Mouse (Mus musculus) liver, embryonic 12.5 days (tissue): ENCODE measurements at regions not wholly inside any gene's neighbourhood (a gene's known extent, or its start where the extent isn't known, plus 50 kb on each side); places are given as distances from the start of the nearest gene placed in this dataset.

Source experiments
- ATAC-seq: fragments of 200-750 bp; cut with Nextera tagmentation; 2 replicates; pipeline ENCODE4 v1.8.0; 2017; ENCODE audit warnings: moderate number of reproducible peaks, mild to moderate bottlenecking, moderate library complexity
- H3K27ac ChIP-seq: fragments of 300-500 bp; sonication (generic); 2 replicates; pipeline ENCODE4 v1.5.1; 2016; ENCODE audit warnings: mild to moderate bottlenecking
- H3K27me3 ChIP-seq: fragments of 300-500 bp; sonication (generic); replicated peaks from 2 replicates; pipeline ENCODE4 v1.6.1; 2016; ENCODE audit warnings: mild to moderate bottlenecking, moderate library complexity
- H3K36me3 ChIP-seq: fragments of 300-500 bp; sonication (generic); 2 replicates; pipeline ENCODE4 v1.6.1; 2016; ENCODE audit warnings: mild to moderate bottlenecking, moderate library complexity
- H3K4me1 ChIP-seq: fragments of 300-500 bp; sonication (generic); 2 replicates; pipeline ENCODE4 v1.6.1; 2016
- H3K4me2 ChIP-seq: fragments of 300-500 bp; sonication (generic); 2 replicates; pipeline ENCODE4 v1.6.1; 2016; ENCODE audit warnings: mild to moderate bottlenecking, moderate library complexity
- H3K4me3 ChIP-seq: fragments of 300-500 bp; sonication (generic); 2 replicates; pipeline ENCODE4 v1.5.1; 2016; ENCODE audit warnings: mild to moderate bottlenecking, moderate library complexity
- H3K9ac ChIP-seq: fragments of 300-500 bp; sonication (generic); 2 replicates; pipeline ENCODE4 v1.6.1; 2016; ENCODE audit warnings: mild to moderate bottlenecking, moderate library complexity
- H3K9me3 ChIP-seq: fragments of 300-500 bp; sonication (generic); replicated peaks from 2 replicates; pipeline ENCODE4 v1.6.1; 2016; ENCODE audit warnings: mild to moderate bottlenecking, moderate library complexity
- WGBS: fragments of 180-500 bp; shearing (Covaris S2); methylation state at CpG from one replicate; pipeline ENCODE4 v1.1.7; 2016; ENCODE audit not compliant: insufficient replicate concordance; 5-methylcytosine and 5-hydroxymethylcytosine counted together

- Histone ChIP-seq H3K4me3 (no peak overlapping the region), H3K9me3 (no peaks in the 10 kb centered on the region; the same call in 1 of the 2 replicates), H3K9ac (no peak overlapping the region), H3K27ac (no peak overlapping the region), H3K4me2 (no peak overlapping the region), H3K36me3 (no peaks in the 10 kb centered on the region), H3K27me3 (no peaks in the 10 kb centered on the region), H3K4me1 (no peaks in the 10 kb centered on the region)
- WGBS = 24% methylated on average over 3 of the region's 3 CpGs
- ATAC-seq = no peak
Measured at GRCm38 (mm10) chr8:26380668-26381067, 261.3 kb downstream of the Gm45692 start.

DNA sequence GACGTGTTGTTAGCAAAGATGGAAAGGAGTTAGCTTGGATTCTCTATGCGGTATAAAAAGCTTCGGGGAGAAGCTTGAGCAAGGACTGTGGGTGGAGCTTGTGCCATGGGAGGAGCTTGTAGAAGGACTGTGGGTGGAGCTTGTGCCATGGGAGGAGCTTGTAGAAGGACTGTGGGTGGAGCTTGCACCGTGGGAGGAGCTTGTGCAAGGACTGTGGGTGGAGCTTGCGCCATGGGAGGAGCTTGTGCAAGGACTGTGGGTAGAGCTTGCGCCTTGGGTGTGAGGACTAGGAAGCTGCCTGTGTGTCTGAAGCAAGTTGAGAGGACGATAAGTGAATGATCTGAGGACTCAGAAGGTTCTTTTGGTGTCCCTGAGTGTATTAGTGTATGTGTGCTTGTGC lies 263.1 kb downstream of the Gm45692 start:
- no peak overlapping the region for H3K27ac ChIP-seq
- H3K27me3 ChIP-seq = no peaks in the 10 kb centered on the region
- ATAC-seq = no peak
- WGBS = 70% methylated on average over 7 of the region's 7 CpGs
- H3K4me2 ChIP-seq = no peak overlapping the region
- no peak overlapping the region for H3K4me3 ChIP-seq
- no peaks in the 10 kb centered on the region; the same call in 1 of the 2 replicates for H3K9me3 ChIP-seq
- H3K36me3 ChIP-seq = no peaks in the 10 kb centered on the region
- H3K9ac ChIP-seq = no peak overlapping the region
- no peaks in the 10 kb centered on the region for H3K4me1 ChIP-seq

DNA sequence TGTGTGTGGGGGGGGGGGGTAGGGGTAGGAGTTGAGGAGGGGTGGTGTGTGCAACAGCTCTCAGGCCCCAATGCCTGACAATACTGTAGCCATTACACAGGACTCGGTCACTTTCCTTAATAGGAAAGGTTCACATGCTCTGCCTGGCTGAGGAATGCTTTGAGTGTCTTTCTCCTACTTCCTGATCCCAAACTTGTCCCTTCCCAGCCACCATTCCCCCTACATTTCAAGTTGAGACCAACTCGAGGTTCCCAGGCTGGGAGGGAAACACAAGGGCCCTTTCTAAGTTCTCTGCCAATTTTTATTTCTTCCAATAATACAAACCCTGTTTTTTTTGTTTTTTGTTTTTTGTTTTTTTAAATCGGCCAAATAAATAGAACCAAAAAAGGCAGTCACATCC lies 264.6 kb downstream of the Gm45692 start:
- Histone ChIP-seq H3K9ac (no peak overlapping the region), H3K4me2 (no peak overlapping the region), H3K9me3 (no peaks in the 10 kb centered on the region; the same call in 1 of the 2 replicates), H3K4me1 (no peaks in the 10 kb centered on the region), H3K27me3 (no peaks in the 10 kb centered on the region), H3K27ac (no peak overlapping the region), H3K4me3 (no peak overlapping the region), H3K36me3 (no peaks in the 10 kb centered on the region)
- WGBS = 41% methylated on average over 3 of the region's 3 CpGs
- no peak for ATAC-seq

DNA sequence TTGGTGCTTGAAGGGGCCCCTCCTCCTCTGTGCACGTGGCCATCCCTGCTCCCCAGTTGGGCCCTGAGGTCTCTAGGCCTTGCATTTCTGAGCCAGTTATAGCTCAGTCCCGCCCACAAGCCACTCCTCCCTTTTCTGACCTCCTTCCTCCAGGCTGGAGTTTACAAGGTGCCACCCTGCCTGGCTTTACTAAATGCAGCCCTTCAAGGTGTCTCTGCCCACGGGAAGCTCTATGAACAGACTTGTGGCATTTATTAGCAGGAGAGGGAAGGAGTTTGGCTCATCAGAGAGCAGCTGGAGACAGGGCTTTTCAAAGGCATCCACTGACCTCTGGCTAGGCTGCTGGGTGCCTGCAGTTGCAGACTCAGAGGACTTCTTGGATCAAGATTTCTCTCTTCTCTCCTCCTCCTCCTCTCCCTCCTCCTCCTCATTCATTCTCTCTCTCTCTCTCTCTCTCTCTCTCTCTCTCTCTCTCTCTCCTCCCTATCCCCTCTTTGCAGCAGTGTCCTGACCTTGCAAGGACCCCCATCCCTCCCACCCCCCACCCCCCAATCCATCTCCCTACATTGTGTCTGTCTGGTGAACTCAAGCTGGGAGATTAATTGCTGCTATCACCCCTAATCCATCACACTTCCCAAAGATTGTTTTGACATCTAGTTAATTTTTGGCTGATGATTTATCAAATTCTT lies 265.1 kb downstream of the Gm45692 start:
- Histone ChIP-seq H3K36me3 (no peaks in the 10 kb centered on the region), H3K4me1 (no peaks in the 10 kb centered on the region), H3K27ac (no peak overlapping the region), H3K9ac (no peak overlapping the region), H3K27me3 (no peaks in the 10 kb centered on the region), H3K9me3 (no peaks in the 10 kb centered on the region; the same call in 1 of the 2 replicates), H3K4me2 (no peak overlapping the region), H3K4me3 (no peak overlapping the region)
- 14% methylated on average over 3 of the region's 3 CpGs for WGBS
- no peak for ATAC-seq

DNA sequence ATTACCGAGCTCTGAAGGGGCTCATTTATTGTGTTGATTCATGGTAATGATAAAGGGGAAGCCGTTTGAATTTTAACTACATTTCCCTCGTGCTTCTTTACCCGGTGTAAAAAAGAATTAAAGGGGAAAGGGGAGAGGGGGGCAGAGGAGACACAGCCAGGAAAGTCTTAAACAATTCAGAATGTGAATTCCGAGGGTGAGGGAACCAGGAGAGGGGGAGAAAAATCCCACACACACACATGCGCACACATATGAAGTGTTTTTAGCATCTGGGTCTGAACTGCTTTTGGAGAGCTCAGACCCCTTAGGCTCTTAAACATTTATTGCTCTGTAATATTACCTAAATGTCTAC lies 265.6 kb downstream of the Gm45692 start:
- WGBS = 37% methylated on average over 6 of the region's 6 CpGs
- Histone ChIP-seq H3K9ac (no peak overlapping the region), H3K4me3 (no peak overlapping the region), H3K27ac (no peak overlapping the region), H3K36me3 (no peaks in the 10 kb centered on the region), H3K27me3 (no peaks in the 10 kb centered on the region), H3K4me1 (no peaks in the 10 kb centered on the region), H3K4me2 (no peak overlapping the region), H3K9me3 (no peaks in the 10 kb centered on the region; the same call in 1 of the 2 replicates)
- no peak for ATAC-seq

DNA sequence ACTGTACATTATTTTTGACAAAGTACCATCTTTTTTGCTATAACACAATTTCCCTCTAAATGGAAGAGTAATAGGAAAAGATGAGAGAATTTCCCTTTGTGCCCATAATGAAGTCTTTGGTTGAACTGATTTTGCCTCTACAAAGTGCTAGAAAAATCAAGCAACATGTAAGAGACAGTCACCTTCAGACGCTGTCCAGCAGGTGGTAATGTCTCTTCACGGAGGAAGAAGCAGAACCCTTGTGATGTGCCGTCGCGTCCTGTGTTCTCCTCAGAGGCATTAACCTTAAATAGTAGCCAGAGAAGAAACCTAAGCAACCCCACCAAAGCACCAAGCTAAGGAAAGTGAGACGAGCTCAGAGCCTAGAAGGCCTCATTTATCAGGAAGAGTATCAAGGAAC lies 275.7 kb downstream of the Gm45692 start:
- Histone ChIP-seq H3K27me3 (no peaks in the 10 kb centered on the region), H3K4me3 (no peak overlapping the region), H3K9me3 (no peaks in the 10 kb centered on the region), H3K36me3 (no peaks in the 10 kb centered on the region), H3K9ac (no peak overlapping the region), H3K4me2 (no peak overlapping the region), H3K4me1 (no peaks in the 10 kb centered on the region), H3K27ac (no peak overlapping the region)
- 60% methylated on average over 6 of the region's 6 CpGs for WGBS
- no peak for ATAC-seq

DNA sequence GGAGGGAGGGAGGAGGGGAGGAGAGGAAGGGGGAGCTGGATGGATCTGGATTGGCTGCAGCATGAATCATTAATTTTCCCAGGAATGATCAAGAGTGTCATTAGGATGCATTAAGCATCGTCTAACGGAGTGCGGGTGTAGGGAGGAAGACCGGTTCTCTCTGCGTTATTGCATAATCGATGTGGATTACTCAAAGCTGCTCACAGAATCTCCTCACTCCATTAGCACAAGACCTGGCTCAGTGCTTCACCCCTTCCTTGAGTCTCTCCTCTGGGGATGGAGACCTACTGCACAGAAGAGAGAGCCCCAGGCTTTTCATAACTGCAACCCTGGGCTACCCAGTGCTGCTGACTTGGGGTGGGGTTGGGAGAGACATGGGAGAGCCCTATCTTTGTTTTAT lies 300.7 kb downstream of the Gm45692 start:
- no peaks in the 10 kb centered on the region for H3K9me3 ChIP-seq
- H3K4me3 ChIP-seq = no peak overlapping the region
- no peak overlapping the region for H3K27ac ChIP-seq
- no peak overlapping the region for H3K4me2 ChIP-seq
- 69% methylated on average over 6 of the region's 6 CpGs for WGBS
- no peaks in the 10 kb centered on the region for H3K36me3 ChIP-seq
- H3K4me1 ChIP-seq = no peaks in the 10 kb centered on the region
- no peak overlapping the region for H3K9ac ChIP-seq
- H3K27me3 ChIP-seq = no peaks in the 10 kb centered on the region
- ATAC-seq = no peak

- no peak overlapping the region for H3K4me3 ChIP-seq
- no peaks in the 10 kb centered on the region for H3K27me3 ChIP-seq
- H3K4me2 ChIP-seq = no peak overlapping the region
- H3K36me3 ChIP-seq = no peaks in the 10 kb centered on the region
- H3K4me1 ChIP-seq = no peaks in the 10 kb centered on the region
- H3K9me3 ChIP-seq = no peaks in the 10 kb centered on the region
- no peak for ATAC-seq
- H3K9ac ChIP-seq = no peak overlapping the region
- no peak overlapping the region for H3K27ac ChIP-seq
- WGBS = 69% methylated on average over 10 of the region's 10 CpGs
Measured at GRCm38 (mm10) chr8:26420536-26420935, 301.2 kb downstream of the Gm45692 start.

GRCm38 (mm10) chr8:26427311-26427710 lies 308.0 kb downstream of the Gm45692 start:
- Histone ChIP-seq H3K36me3 (no peaks in the 10 kb centered on the region), H3K9ac (no peak overlapping the region), H3K4me1 (no peaks in the 10 kb centered on the region), H3K27me3 (no peaks in the 10 kb centered on the region), H3K4me3 (no peak overlapping the region), H3K4me2 (no peak overlapping the region), H3K9me3 (no peaks in the 10 kb centered on the region), H3K27ac (no peak overlapping the region)
- no peak for ATAC-seq
- WGBS = 76% methylated on average over 7 of the region's 7 CpGs

DNA sequence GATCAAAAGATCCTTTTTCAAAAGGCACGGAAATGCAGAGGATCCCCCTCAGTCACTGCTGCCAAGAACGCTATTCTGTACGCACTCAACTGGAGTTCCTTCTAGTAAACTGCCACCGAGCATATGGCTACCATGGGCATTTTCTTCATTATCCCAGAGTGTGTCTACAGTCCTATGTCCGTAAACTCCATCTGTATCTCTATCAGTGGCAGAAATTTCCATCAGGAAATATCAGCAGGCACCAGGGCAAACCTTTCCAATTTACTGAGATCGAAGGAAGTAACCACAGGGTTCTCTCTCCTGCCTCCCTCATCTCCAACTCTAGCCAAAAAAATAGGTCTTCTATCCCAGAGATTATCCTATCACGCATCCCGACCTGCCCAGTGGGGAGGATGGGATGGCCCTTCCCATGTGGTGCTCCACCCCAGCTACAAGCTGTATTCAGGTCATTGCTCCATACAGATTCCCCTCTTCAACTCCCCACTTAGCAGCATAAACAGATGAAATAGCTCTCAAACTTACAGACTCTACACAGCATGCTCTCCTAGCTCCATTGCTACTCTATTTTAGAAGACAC lies 310.5 kb downstream of the Gm45692 start:
- Histone ChIP-seq H3K9ac (no peak overlapping the region), H3K36me3 (no peaks in the 10 kb centered on the region), H3K4me1 (no peaks in the 10 kb centered on the region), H3K9me3 (no peaks in the 10 kb centered on the region), H3K4me3 (no peak overlapping the region), H3K4me2 (no peak overlapping the region), H3K27ac (no peak overlapping the region), H3K27me3 (no peaks in the 10 kb centered on the region)
- ATAC-seq = no peak
- WGBS = 67% methylated on average over 8 of the region's 8 CpGs

DNA sequence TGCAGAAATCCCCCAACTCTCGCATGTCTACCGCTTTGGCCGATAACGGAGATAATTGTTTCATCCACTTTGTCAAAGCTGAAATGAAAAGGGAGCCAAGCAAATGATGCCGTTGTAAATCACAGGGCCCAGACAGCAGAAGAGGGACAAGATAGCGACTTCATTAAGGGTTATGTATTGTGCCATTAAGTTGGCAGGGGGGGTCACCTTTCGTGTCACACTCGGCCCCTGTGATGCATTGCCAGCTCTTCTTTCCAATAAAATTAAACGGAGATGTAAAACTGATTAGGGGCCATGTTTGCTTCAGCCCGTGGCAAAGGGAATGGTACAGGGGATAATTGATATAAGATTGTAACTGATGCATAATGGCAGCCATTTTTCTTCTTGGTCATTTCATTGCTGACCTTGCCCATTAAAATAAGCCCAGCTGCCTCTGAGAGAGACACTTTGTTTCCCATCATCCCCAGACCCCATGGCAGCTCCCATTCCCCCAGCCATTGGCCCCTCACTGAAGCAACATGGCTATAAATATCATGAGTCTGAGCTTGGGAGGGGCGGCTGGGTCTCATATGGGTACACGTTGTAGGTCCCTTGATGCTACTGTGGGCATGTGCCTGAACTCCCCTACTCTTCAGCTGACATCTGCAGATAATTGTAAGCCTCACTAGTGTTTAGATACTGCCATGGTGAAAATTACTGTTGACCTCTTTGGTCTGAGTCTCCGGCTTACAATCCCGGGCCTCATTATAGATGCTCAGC lies 313.0 kb downstream of the Gm45692 start:
- no peak for ATAC-seq
- Histone ChIP-seq H3K4me2 (no peak overlapping the region), H3K9me3 (no peaks in the 10 kb centered on the region), H3K27me3 (no peaks in the 10 kb centered on the region), H3K27ac (no peak overlapping the region), H3K9ac (no peak overlapping the region), H3K36me3 (no peaks in the 10 kb centered on the region), H3K4me1 (no peaks in the 10 kb centered on the region), H3K4me3 (no peak overlapping the region)
- 78% methylated on average over 14 of the region's 14 CpGs for WGBS

DNA sequence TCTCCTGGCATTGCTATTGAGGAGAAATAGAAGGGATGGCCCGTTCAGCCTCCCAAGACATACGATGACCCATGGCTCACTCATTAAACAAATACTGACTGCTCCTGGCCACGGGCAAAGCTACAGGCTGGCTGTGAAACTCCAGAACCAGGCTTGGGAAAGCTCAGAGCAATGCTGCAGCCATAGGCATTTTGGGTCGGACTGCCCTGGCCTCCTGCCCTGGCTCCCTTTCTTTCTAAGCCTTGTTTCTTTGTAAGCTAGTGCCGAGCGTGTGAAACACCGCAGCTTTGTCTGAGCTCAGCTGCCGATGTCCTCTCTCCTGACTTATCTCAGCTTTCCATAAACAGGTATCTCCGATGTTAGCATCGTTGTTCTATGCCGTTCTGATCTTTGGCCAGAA lies 316.9 kb downstream of the Gm45692 start:
- Histone ChIP-seq H3K4me1 (no peaks in the 10 kb centered on the region), H3K4me2 (no peak overlapping the region), H3K27ac (no peak overlapping the region), H3K9ac (no peak overlapping the region), H3K4me3 (no peak overlapping the region), H3K36me3 (no peaks in the 10 kb centered on the region), H3K27me3 (no peaks in the 10 kb centered on the region), H3K9me3 (no peaks in the 10 kb centered on the region)
- ATAC-seq = no peak
- WGBS = 81% methylated on average over 11 of the region's 11 CpGs
